8 mouse cellular contexts compared by ENCODE assay signal in the genomic region with DNA sequence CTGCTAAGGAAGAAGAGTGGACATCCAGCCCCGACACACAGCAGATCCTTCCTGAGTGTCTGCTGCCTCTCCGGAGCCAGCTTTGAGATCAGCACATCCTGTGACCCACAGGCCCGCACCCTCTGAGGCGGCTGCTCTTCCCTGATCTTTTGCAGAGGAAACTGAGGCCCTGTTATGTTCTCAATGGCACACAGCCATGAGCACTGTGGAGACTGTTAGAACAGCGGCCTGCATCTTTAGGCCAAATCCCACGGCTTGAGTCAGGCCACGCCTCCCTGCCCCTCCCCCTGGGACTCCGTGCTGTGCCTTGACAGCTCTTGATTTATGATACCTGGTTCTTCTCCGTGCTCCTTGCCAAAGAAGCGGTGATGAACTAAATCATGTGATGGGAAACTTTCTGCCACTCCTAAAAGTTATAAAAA. TPM values are rescaled to one million over a fixed set of nuclear protein-coding genes. Genes with fewer than 3 reads are reported as not detected.
DNase-seq lines count a peak whose midpoint lies in the region; ATAC-seq and TF ChIP-seq lines count a peak whose summit lies in the region.

No protein-coding gene starts in this region.

- no peak overlapping the region for H3K9ac ChIP-seq in ES-E14 (ENCODE audit: insufficient read depth, low read depth, low read length, poor library complexity, severe bottlenecking)
- no peak overlapping the region for H3K9ac ChIP-seq in heart, embryonic 14.5 days (ENCODE audit: low read length)
- no peak overlapping the region for H3K9ac ChIP-seq in kidney, embryonic 15.5 days

- peak; percentile 63 for ATAC-seq in common myeloid progenitor, adult 5-6 weeks (replicated peaks; ENCODE audit: low read depth, poor library complexity, severe bottlenecking)
- ATAC-seq in heart, embryonic 14.5 days (ENCODE audit: insufficient number of reproducible peaks, insufficient read depth, low FRiP score, low read depth) = peak; percentile 61; the same call in 1 of the 2 replicates
- ATAC-seq in kidney, embryonic 15.5 days (replicated peaks; ENCODE audit: low FRiP score) = peak; percentile 83

- H3K4me3 ChIP-seq in ES-E14 (ENCODE audit: insufficient read depth in 1 of 2, low read depth in 1 of 2, low read length in 2 of 2, poor library complexity in 1 of 2, severe bottlenecking in 1 of 2) = no peak overlapping the region
- H3K4me3 ChIP-seq in heart, embryonic 14.5 days (ENCODE audit: control insufficient read depth in 1 of 2, insufficient read depth in 1 of 2, low read depth in 1 of 2, low read length in 2 of 2) = no peak overlapping the region
- H3K4me3 ChIP-seq in kidney, embryonic 15.5 days (replicated peaks) = no peak overlapping the region
- peak overlapping the region; percentile 30 for H3K4me3 ChIP-seq in thymus, adult 2 months (ENCODE audit: control insufficient read depth, insufficient read depth, low read length)

- WGBS in heart, embryonic 14.5 days = 26% methylated on average over 10 of the region's 10 CpGs
- 13% methylated on average over 10 of the region's 10 CpGs for WGBS in kidney, embryonic 15.5 days
- WGBS in thymus, adult 2 months = 6% methylated on average over 10 of the region's 10 CpGs

- H3K27me3 ChIP-seq in heart, embryonic 14.5 days (ENCODE audit: control insufficient read depth, insufficient read depth, low read length) = no peaks in the 10 kb centered on the region
- H3K27me3 ChIP-seq in kidney, embryonic 15.5 days = no peaks in the 10 kb centered on the region
- no peaks in the 10 kb centered on the region for H3K27me3 ChIP-seq in thymus, adult 2 months (ENCODE audit: control insufficient read depth, insufficient read depth, low read length)

- DNase-seq in ES-E14 (ENCODE audit: low read depth, low spot score) = peak; percentile 59
- peak; percentile 56 for DNase-seq in lung, postnatal 14 days
- peak; percentile 59 for DNase-seq in thymus, adult 2 months
- DNase-seq in frontal cortex, adult 2 months (ENCODE audit: extremely low spot score in 1 of 2, low spot score in 1 of 2) = no peak
- no peak for DNase-seq in layer of hippocampus, adult 9-11 months

- H3K9me3 ChIP-seq in ES-E14 (ENCODE audit: control insufficient read depth, insufficient read depth, low read depth, low read length) = no peaks in the 10 kb centered on the region
- H3K9me3 ChIP-seq in heart, embryonic 14.5 days (ENCODE audit: control insufficient read depth, low read length) = no peaks in the 10 kb centered on the region; the same call in 1 of the 2 replicates
- no peaks in the 10 kb centered on the region for H3K9me3 ChIP-seq in kidney, embryonic 15.5 days (replicated peaks)

- no peak for TF ChIP-seq POLR2A in thymus, adult 2 months (IDR thresholded peaks at IDR 0.05; ENCODE audit: control insufficient read depth, extremely low read depth, insufficient read depth, low read length, poor library complexity)

- H3K4me1 ChIP-seq in ES-E14 (ENCODE audit: control insufficient read depth in 2 of 2, insufficient read depth in 2 of 2, low read length in 2 of 2, poor library complexity in 1 of 2) = peaks cover 0 to 10% of the 10 kb centered on the region in 2 experiments; a peak in 1 of 4 replicates
- H3K4me1 ChIP-seq in heart, embryonic 14.5 days (ENCODE audit: control insufficient read depth in 2 of 2, insufficient read depth in 2 of 2, low read length in 2 of 2) = no peaks in the 10 kb centered on the region; a peak in 1 of 4 replicates
- H3K4me1 ChIP-seq in kidney, embryonic 15.5 days = peaks cover 23% of the 10 kb centered on the region
- peaks cover 7% of the 10 kb centered on the region for H3K4me1 ChIP-seq in thymus, adult 2 months (replicated peaks; ENCODE audit: control insufficient read depth, insufficient read depth, low read length)

- no peak overlapping the region for H3K27ac ChIP-seq in ES-E14 (ENCODE audit: insufficient read depth, low read depth, low read length, poor library complexity, severe bottlenecking)
- H3K27ac ChIP-seq in heart, embryonic 14.5 days (replicated peaks in 1 of 2; ENCODE audit: control insufficient read depth in 1 of 2, insufficient read depth in 1 of 2, low read depth in 2 of 2, low read length in 2 of 2) = peak overlapping the region; percentile 17 to 67; a peak in 3 of 4 replicates
- peak overlapping the region; percentile 84 for H3K27ac ChIP-seq in kidney, embryonic 15.5 days
- H3K27ac ChIP-seq in thymus, adult 2 months (ENCODE audit: control insufficient read depth, insufficient read depth, low read length) = peak overlapping the region; percentile 43

- TF ChIP-seq CTCF in thymus, adult 2 months (IDR thresholded peaks at IDR 0.05; ENCODE audit: borderline replicate concordance, control insufficient read depth, extremely low read depth, insufficient read depth, low read length, poor library complexity) = no peak

- peak overlapping the region; percentile 49 for H3K4me2 ChIP-seq in heart, embryonic 14.5 days (ENCODE audit: low read length)
- H3K4me2 ChIP-seq in kidney, embryonic 15.5 days = peak overlapping the region; percentile 48

- 0 out of 2 replicates have a peak, but pooled peaks cover 2% of the 10 kb centered on the region for H3K36me3 ChIP-seq in ES-E14 (ENCODE audit: control insufficient read depth, insufficient read depth, low read length, poor library complexity, severe bottlenecking)
- no peaks in the 10 kb centered on the region for H3K36me3 ChIP-seq in heart, embryonic 14.5 days (ENCODE audit: control insufficient read depth, insufficient read depth, low read length)
- no peaks in the 10 kb centered on the region for H3K36me3 ChIP-seq in kidney, embryonic 15.5 days
- H3K36me3 ChIP-seq in thymus, adult 2 months (ENCODE audit: control insufficient read depth, insufficient read depth, low read length) = no peaks in the 10 kb centered on the region

- in situ Hi-C loops in ES-E14 (cut with MboI; ENCODE audit: low sequenced_read_pairs in 2 of 2, unreplicated experiment in 2 of 2) = no loop called here

TF ChIP-seq in ES-E14, 5 proteins besides CTCF, POLR2A, EP300 and RAD21:
- TF ChIP-seq ZC3H11A (IDR thresholded peaks at IDR 0.05; ENCODE audit: borderline replicate concordance, low read depth, low read length) (no peak), HCFC1 (IDR thresholded peaks at IDR 0.05; ENCODE audit: borderline replicate concordance, insufficient read depth, low read length) (no peak), ZNF384 (IDR thresholded peaks at IDR 0.05; ENCODE audit: low read depth, low read length) (no peak), CHD2 (IDR thresholded peaks at IDR 0.05; ENCODE audit: low read depth, low read length) (no peak), MAFK (IDR thresholded peaks at IDR 0.05; ENCODE audit: insufficient read depth, low read depth, low read length) (no peak)

RNA-seq across cellular contexts. Expression of gene Ramp3, which starts 22.1 kb away (rescaled TPM):
- total RNA-seq in ES-E14 (2012; rRNA removed) = 24.1 and 47.9 TPM in 2 replicates
- total RNA-seq in common myeloid progenitor, adult 5-6 weeks (2017) = not detected in 2 replicates
- polyA plus RNA-seq in heart, embryonic 14.5 days (2014; fragmentation: Nextera tagmentation; extraction: Ambion mirVana) = 2.3 and 3.9 TPM in 2 replicates
- 10.8 and 11.7 TPM in 2 replicates for polyA plus RNA-seq in kidney, embryonic 15.5 days (2015; fragmentation: Nextera tagmentation; extraction: Ambion mirVana)
- polyA plus RNA-seq in thymus, adult 2 months (2012; rRNA removed) = 7.8 and 9.0 TPM in 2 replicates
- polyA plus RNA-seq in frontal cortex, adult 2 months (2012; rRNA removed) = 18.5 and 30.4 TPM in 2 replicates

RNA-seq across cellular contexts. Expression of gene Wap, which starts 42.0 kb away (rescaled TPM):
- total RNA-seq in ES-E14 (2012; rRNA removed) = not detected in 2 replicates
- not detected in 2 replicates for total RNA-seq in common myeloid progenitor, adult 5-6 weeks (2017)
- polyA plus RNA-seq in heart, embryonic 14.5 days (2014; fragmentation: Nextera tagmentation; extraction: Ambion mirVana) = not detected in 2 replicates
- not detected in 2 replicates for polyA plus RNA-seq in kidney, embryonic 15.5 days (2015; fragmentation: Nextera tagmentation; extraction: Ambion mirVana)
- 0.56 and 1.2 TPM in 2 replicates for polyA plus RNA-seq in thymus, adult 2 months (2012; rRNA removed)
- polyA plus RNA-seq in frontal cortex, adult 2 months (2012; rRNA removed) = not detected in 2 replicates

RNA-seq across cellular contexts. Expression of gene Tbrg4, which starts 54.5 kb away (rescaled TPM):
- 178 and 226 TPM in 2 replicates for total RNA-seq in ES-E14 (2012; rRNA removed)
- total RNA-seq in common myeloid progenitor, adult 5-6 weeks (2017) = 33.6 and 73.2 TPM in 2 replicates
- 34.8 and 39.8 TPM in 2 replicates for polyA plus RNA-seq in heart, embryonic 14.5 days (2014; fragmentation: Nextera tagmentation; extraction: Ambion mirVana)
- polyA plus RNA-seq in kidney, embryonic 15.5 days (2015; fragmentation: Nextera tagmentation; extraction: Ambion mirVana) = 43.0 and 46.4 TPM in 2 replicates
- 190 and 191 TPM in 2 replicates for polyA plus RNA-seq in thymus, adult 2 months (2012; rRNA removed)
- polyA plus RNA-seq in frontal cortex, adult 2 months (2012; rRNA removed) = 59.8 and 64.9 TPM in 2 replicates

Comparison
In these comparisons a context has a peak if more than half of its experiments do, and no peak if none do; other contexts are left out.
1. DNase-seq: peak in ES-E14 (single experiment), lung, postnatal 14 days (single experiment) and thymus, adult 2 months (single experiment); none in frontal cortex, adult 2 months (0 of 2) and layer of hippocampus, adult 9-11 months (single experiment).
2. Peak in every context shown above with its lines, with median percentiles within 50 percentile points of each other: ATAC-seq.